In the genomic region with DNA sequence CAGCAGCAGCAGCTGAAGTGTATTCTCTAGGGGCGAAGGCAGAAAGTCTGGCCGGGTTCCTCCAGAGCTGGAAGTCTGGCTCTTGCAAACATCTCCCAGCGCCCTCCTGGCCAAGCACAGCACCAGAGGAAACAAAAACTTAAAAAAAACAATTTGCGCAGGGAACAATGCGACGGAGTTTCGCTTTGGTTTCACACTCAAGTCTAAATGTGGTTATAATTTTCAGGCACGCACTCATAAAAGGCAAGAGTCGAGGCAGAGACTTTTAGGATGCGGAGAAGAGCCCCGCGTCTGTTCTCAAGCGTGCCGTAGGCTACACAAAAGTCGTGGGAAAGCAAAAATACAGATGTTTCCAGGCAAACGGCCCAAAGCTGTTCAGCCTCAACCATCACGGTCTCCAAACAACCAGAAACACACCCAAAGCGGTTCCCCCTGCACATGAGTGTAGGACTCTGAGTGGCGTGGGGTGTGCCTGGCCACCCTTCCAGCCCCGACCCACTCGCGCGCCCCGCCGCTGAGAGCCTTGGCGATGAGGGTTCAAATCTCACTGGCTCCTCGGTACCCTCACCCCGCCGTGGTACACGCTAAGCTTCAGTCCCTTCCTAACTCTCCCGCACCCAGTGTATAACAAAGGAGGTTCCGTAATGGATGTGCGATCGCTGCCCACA, we compare ENCODE assay signal across 8 mouse cellular contexts. TPM values are rescaled to one million over a fixed set of nuclear protein-coding genes. Genes with fewer than 3 reads are reported as not detected.
A peak's percentile ranks its signal among the peaks of the same experiment; 100 is the strongest.
DNase-seq lines count a peak whose midpoint lies in the region; ATAC-seq and TF ChIP-seq lines count a peak whose summit lies in the region.

No protein-coding gene starts in this region.

- H3K4me3 ChIP-seq in liver, adult 2 months (ENCODE audit: insufficient read depth, low read depth, low read length), result peak overlapping the region; percentile 77
- H3K4me3 ChIP-seq in embryonic fibroblast, embryonic 13.5 days (ENCODE audit: insufficient read depth, low read length), result peak overlapping the region; percentile 72
- peak overlapping the region; percentile 84 for H3K4me3 ChIP-seq in heart, embryonic 13.5 days
- peak overlapping the region; percentile 91 for H3K4me3 ChIP-seq in kidney, embryonic 15.5 days (replicated peaks)

- H3K4me1 ChIP-seq in liver, adult 2 months (ENCODE audit: control insufficient read depth, insufficient read depth, low read length), result peaks cover 5% of the 10 kb centered on the region
- peaks cover 11% of the 10 kb centered on the region; the same call in 1 of the 2 replicates for H3K4me1 ChIP-seq in embryonic fibroblast, embryonic 13.5 days (ENCODE audit: control insufficient read depth, insufficient read depth, low read length)
- peaks cover 76% of the 10 kb centered on the region for H3K4me1 ChIP-seq in heart, embryonic 13.5 days
- peaks cover 83% of the 10 kb centered on the region for H3K4me1 ChIP-seq in kidney, embryonic 15.5 days

- H3K79me2 ChIP-seq in liver, adult 2 months (ENCODE audit: control insufficient read depth, insufficient read depth, low read length), result peaks cover 12% of the 10 kb centered on the region; the same call in 1 of the 2 replicates

- H3K27ac ChIP-seq in liver, adult 2 months (replicated peaks; ENCODE audit: insufficient read depth, low read depth, low read length), result peak overlapping the region; percentile 28
- peak overlapping the region; percentile 44 for H3K27ac ChIP-seq in embryonic fibroblast, embryonic 13.5 days (ENCODE audit: insufficient read depth, low read length)
- peak overlapping the region; percentile 91 for H3K27ac ChIP-seq in heart, embryonic 13.5 days (replicated peaks)
- peak overlapping the region; percentile 94 for H3K27ac ChIP-seq in kidney, embryonic 15.5 days

- no peak for ATAC-seq in heart, embryonic 13.5 days (ENCODE audit: extremely low read depth, insufficient number of reproducible peaks, low FRiP score, low TSS enrichment)
- ATAC-seq in kidney, embryonic 15.5 days (replicated peaks; ENCODE audit: low FRiP score), result peak; percentile 22

- H3K27me3 ChIP-seq in liver, adult 2 months (ENCODE audit: control insufficient read depth, insufficient read depth, low read length), result no peaks in the 10 kb centered on the region
- no peaks in the 10 kb centered on the region for H3K27me3 ChIP-seq in heart, embryonic 13.5 days (replicated peaks)
- no peaks in the 10 kb centered on the region for H3K27me3 ChIP-seq in kidney, embryonic 15.5 days

- no peaks in the 10 kb centered on the region for H3K36me3 ChIP-seq in liver, adult 2 months (ENCODE audit: control insufficient read depth, insufficient read depth, low read length)
- peaks cover 24% of the 10 kb centered on the region for H3K36me3 ChIP-seq in heart, embryonic 13.5 days
- peaks cover 17% of the 10 kb centered on the region for H3K36me3 ChIP-seq in kidney, embryonic 15.5 days

- TF ChIP-seq CTCF in liver, adult 2 months (IDR thresholded peaks at IDR 0.05; ENCODE audit: low read depth, low read length), result no peak
- TF ChIP-seq CTCF in embryonic fibroblast, embryonic 13.5 days (IDR thresholded peaks at IDR 0.05; ENCODE audit: borderline replicate concordance, insufficient read depth, low read length), result no peak

- no peak for DNase-seq in liver, adult 2 months (ENCODE audit: extremely low read depth, low read depth, low spot score)
- DNase-seq in liver, result no peak
- peak; percentile 75 for DNase-seq in lung, postnatal 10 days
- DNase-seq in right cerebral cortex, postnatal 25 days, result peak; percentile 19
- DNase-seq in spleen, adult 18-20 months, result no peak

- no peaks in the 10 kb centered on the region for H3K9me3 ChIP-seq in heart, embryonic 13.5 days
- H3K9me3 ChIP-seq in kidney, embryonic 15.5 days (replicated peaks), result no peaks in the 10 kb centered on the region

- TF ChIP-seq POLR2A in liver, adult 2 months (IDR thresholded peaks at IDR 0.05; ENCODE audit: extremely low read depth, insufficient read depth, low read length), result no peak
- TF ChIP-seq POLR2A in embryonic fibroblast, embryonic 13.5 days (IDR thresholded peaks at IDR 0.05; ENCODE audit: low read depth, low read length), result no peak

- H3K4me2 ChIP-seq in heart, embryonic 13.5 days, result peak overlapping the region; percentile 91
- H3K4me2 ChIP-seq in kidney, embryonic 15.5 days, result peak overlapping the region; percentile 81

- H3K9ac ChIP-seq in liver, adult 2 months (ENCODE audit: low read depth, low read length), result peak overlapping the region; percentile 85
- peak overlapping the region; percentile 98 for H3K9ac ChIP-seq in heart, embryonic 13.5 days
- H3K9ac ChIP-seq in kidney, embryonic 15.5 days, result peak overlapping the region; percentile 97

- WGBS in liver, adult 2 months, result 11% methylated on average over 34 of the region's 34 CpGs
- WGBS in heart, embryonic 13.5 days, result 1% methylated on average over 34 of the region's 34 CpGs
- under 1% methylated on average over 34 of the region's 34 CpGs for WGBS in kidney, embryonic 15.5 days

RNA-seq across cellular contexts. Expression of gene Col4a2, which starts 0.8 kb away (rescaled TPM):
- total RNA-seq in liver, adult 2 months (2014; rRNA removed), result 7.7 and 10.9 TPM in 2 replicates
- 6.1 and 8.0 TPM in 2 replicates for polyA plus RNA-seq in liver, adult 2 months (2012; rRNA removed)
- polyA plus RNA-seq in embryonic fibroblast, embryonic 13.5 days (2011; ENCODE audit: insufficient read length, low read depth, missing spikeins), result 282 and 415 TPM in 2 replicates
- 66.9 and 71.5 TPM in 2 replicates for polyA plus RNA-seq in heart, embryonic 13.5 days (2015; fragmentation: Nextera tagmentation; extraction: Ambion mirVana)
- polyA plus RNA-seq in kidney, embryonic 15.5 days (2015; fragmentation: Nextera tagmentation; extraction: Ambion mirVana), result 108 and 116 TPM in 2 replicates

RNA-seq across cellular contexts. Expression of gene Col4a1, which starts 0.8 kb away (rescaled TPM):
- 25.7 and 28.3 TPM in 2 replicates for total RNA-seq in liver, adult 2 months (2014; rRNA removed)
- 21.8 and 29.1 TPM in 2 replicates for polyA plus RNA-seq in liver, adult 2 months (2012; rRNA removed)
- 757 and 1,094 TPM in 2 replicates for polyA plus RNA-seq in embryonic fibroblast, embryonic 13.5 days (2011; ENCODE audit: insufficient read length, low read depth, missing spikeins)
- 164 TPM in 2 replicates for polyA plus RNA-seq in heart, embryonic 13.5 days (2015; fragmentation: Nextera tagmentation; extraction: Ambion mirVana)
- 297 and 335 TPM in 2 replicates for polyA plus RNA-seq in kidney, embryonic 15.5 days (2015; fragmentation: Nextera tagmentation; extraction: Ambion mirVana)

Comparison
In these comparisons a context has a peak if more than half of its experiments do, and no peak if none do; other contexts are left out.
1. DNase-seq: peak in lung, postnatal 10 days (single experiment) and right cerebral cortex, postnatal 25 days (single experiment); none in liver, adult 2 months (single experiment), liver (single experiment) and spleen, adult 18-20 months (0 of 2).
2. H3K27ac ChIP-seq: peak in every context shown above with its lines; median percentile 94 in kidney, embryonic 15.5 days; 91 in heart, embryonic 13.5 days; 44 in embryonic fibroblast, embryonic 13.5 days; 28 in liver, adult 2 months.
3. Peak in every context shown above with its lines, with median percentiles within 50 percentile points of each other: H3K4me3 ChIP-seq and H3K9ac ChIP-seq.